Mouse (Mus musculus): Measurements from ENCODE around the gene Hsf5. TPM values are rescaled to one million over a fixed set of nuclear protein-coding genes. Genes with fewer than 3 reads are reported as not detected.

Hsf5 gene
- polyA plus RNA-seq, 1 experiment from 2014 or later = 0.27 TPM

- Histone ChIP-seq H3K9me3 (ENCODE audit: control insufficient read depth, low read length) (no peaks in the 10 kb centered on the region), H3K4me2 (ENCODE audit: low read depth, severe bottlenecking) (no peak overlapping the region), H3K27me3 (ENCODE audit: control insufficient read depth, insufficient read depth, low read length) (peaks cover 14% of the 10 kb centered on the region), H3K36me3 (ENCODE audit: control insufficient read depth, insufficient read depth, low read length) (no peaks in the 10 kb centered on the region), H3K27ac (replicated peaks; ENCODE audit: low read depth, low read length) (no peak overlapping the region), H3K4me1 (ENCODE audit: control insufficient read depth, insufficient read depth, low read length) (no peaks in the 10 kb centered on the region), H3K4me3 (ENCODE audit: low read depth, low read length) (no peak overlapping the region), H3K9ac (ENCODE audit: low read length) (no peak overlapping the region)
- WGBS = 78% methylated on average over 2 of the region's 2 CpGs
- DNase-seq (ENCODE audit: low spot score) (no peak), ATAC-seq (ENCODE audit: insufficient number of reproducible peaks, low FRiP score, low TSS enrichment, low read depth) (no peak)
Observed at GRCm38 (mm10) chr11:87665658-87666057, 48.7 kb downstream of the Hsf5 start.

- H3K4me2 ChIP-seq (ENCODE audit: low read depth, severe bottlenecking) = no peak overlapping the region
- H3K9ac ChIP-seq (ENCODE audit: low read length) = no peak overlapping the region
- no peaks in the 10 kb centered on the region for H3K4me1 ChIP-seq (ENCODE audit: control insufficient read depth, insufficient read depth, low read length)
- DNase-seq (ENCODE audit: low spot score) (no peak), ATAC-seq (ENCODE audit: insufficient number of reproducible peaks, low FRiP score, low TSS enrichment, low read depth) (no peak)
- no peaks in the 10 kb centered on the region for H3K9me3 ChIP-seq (ENCODE audit: control insufficient read depth, low read length)
- no peaks in the 10 kb centered on the region for H3K36me3 ChIP-seq (ENCODE audit: control insufficient read depth, insufficient read depth, low read length)
- 74% methylated on average over 12 of the region's 12 CpGs for WGBS
- H3K27ac ChIP-seq (replicated peaks; ENCODE audit: low read depth, low read length) = no peak overlapping the region
- H3K27me3 ChIP-seq (ENCODE audit: control insufficient read depth, insufficient read depth, low read length) = peaks cover 14% of the 10 kb centered on the region
- no peak overlapping the region for H3K4me3 ChIP-seq (ENCODE audit: low read depth, low read length)
Observed at GRCm38 (mm10) chr11:87666256-87667035, 49.5 kb downstream of the Hsf5 start.

GRCm38 (mm10) chr11:87667107-87668090 lies 50.4 kb downstream of the Hsf5 start:
- no peak for ATAC-seq (ENCODE audit: insufficient number of reproducible peaks, low FRiP score, low TSS enrichment, low read depth)
- Histone ChIP-seq H3K4me3 (ENCODE audit: low read depth, low read length) (no peak overlapping the region), H3K36me3 (ENCODE audit: control insufficient read depth, insufficient read depth, low read length) (no peaks in the 10 kb centered on the region), H3K4me1 (ENCODE audit: control insufficient read depth, insufficient read depth, low read length) (no peaks in the 10 kb centered on the region), H3K27me3 (ENCODE audit: control insufficient read depth, insufficient read depth, low read length) (peaks cover 14% of the 10 kb centered on the region), H3K9me3 (ENCODE audit: control insufficient read depth, low read length) (no peaks in the 10 kb centered on the region), H3K4me2 (ENCODE audit: low read depth, severe bottlenecking) (no peak overlapping the region), H3K9ac (ENCODE audit: low read length) (no peak overlapping the region), H3K27ac (replicated peaks; ENCODE audit: low read depth, low read length) (no peak overlapping the region)
- no peak for DNase-seq (ENCODE audit: low spot score)
- WGBS = 75% methylated on average over 4 of the region's 4 CpGs

GRCm38 (mm10) chr11:87673282-87673681 lies 56.3 kb downstream of the Hsf5 start:
- no peak for DNase-seq (ENCODE audit: low spot score)
- WGBS = 98% methylated on average over 1 of the region's 1 CpGs

GRCm38 (mm10) chr11:87675606-87676005 lies 58.6 kb downstream of the Hsf5 start:
- H3K9ac ChIP-seq (ENCODE audit: low read length) = no peak overlapping the region

More at GRCm38 (mm10) chr11:87673282-87673681, 56.3 kb downstream of the Hsf5 start:
- ATAC-seq (ENCODE audit: insufficient number of reproducible peaks, low FRiP score, low TSS enrichment, low read depth) = no peak
- H3K27me3 ChIP-seq (ENCODE audit: control insufficient read depth, insufficient read depth, low read length) = no peaks in the 10 kb centered on the region
- H3K9me3 ChIP-seq (ENCODE audit: control insufficient read depth, low read length) = no peaks in the 10 kb centered on the region
- H3K9ac ChIP-seq (ENCODE audit: low read length) = no peak overlapping the region
- H3K4me3 ChIP-seq (ENCODE audit: low read depth, low read length) = no peak overlapping the region
- no peaks in the 10 kb centered on the region for H3K36me3 ChIP-seq (ENCODE audit: control insufficient read depth, insufficient read depth, low read length)
- no peak overlapping the region for H3K4me2 ChIP-seq (ENCODE audit: low read depth, severe bottlenecking)
- H3K27ac ChIP-seq (replicated peaks; ENCODE audit: low read depth, low read length) = no peak overlapping the region
- H3K4me1 ChIP-seq (ENCODE audit: control insufficient read depth, insufficient read depth, low read length) = no peaks in the 10 kb centered on the region

GRCm38 (mm10) chr11:87677756-87678155 lies 60.8 kb downstream of the Hsf5 start:
- no peaks in the 10 kb centered on the region for H3K4me1 ChIP-seq (ENCODE audit: control insufficient read depth, insufficient read depth, low read length)
- no peaks in the 10 kb centered on the region for H3K27me3 ChIP-seq (ENCODE audit: control insufficient read depth, insufficient read depth, low read length)
- no peak for DNase-seq (ENCODE audit: low spot score)
- no peak for ATAC-seq (ENCODE audit: insufficient number of reproducible peaks, low FRiP score, low TSS enrichment, low read depth)
- H3K4me2 ChIP-seq (ENCODE audit: low read depth, severe bottlenecking) = no peak overlapping the region
- WGBS = 67% methylated on average over 5 of the region's 5 CpGs
- no peak overlapping the region for H3K4me3 ChIP-seq (ENCODE audit: low read depth, low read length)
- H3K27ac ChIP-seq (replicated peaks; ENCODE audit: low read depth, low read length) = no peak overlapping the region
- H3K9ac ChIP-seq (ENCODE audit: low read length) = no peak overlapping the region
- no peaks in the 10 kb centered on the region for H3K36me3 ChIP-seq (ENCODE audit: control insufficient read depth, insufficient read depth, low read length)
- H3K9me3 ChIP-seq (ENCODE audit: control insufficient read depth, low read length) = no peaks in the 10 kb centered on the region

More at GRCm38 (mm10) chr11:87675606-87676005, 58.6 kb downstream of the Hsf5 start:
- H3K4me1 ChIP-seq (ENCODE audit: control insufficient read depth, insufficient read depth, low read length) = no peaks in the 10 kb centered on the region
- H3K27ac ChIP-seq (replicated peaks; ENCODE audit: low read depth, low read length) = no peak overlapping the region
- no peak overlapping the region for H3K4me3 ChIP-seq (ENCODE audit: low read depth, low read length)
- ATAC-seq (ENCODE audit: insufficient number of reproducible peaks, low FRiP score, low TSS enrichment, low read depth) (no peak), DNase-seq (ENCODE audit: low spot score) (no peak)
- no peaks in the 10 kb centered on the region for H3K36me3 ChIP-seq (ENCODE audit: control insufficient read depth, insufficient read depth, low read length)
- H3K27me3 ChIP-seq (ENCODE audit: control insufficient read depth, insufficient read depth, low read length) = no peaks in the 10 kb centered on the region
- H3K9me3 ChIP-seq (ENCODE audit: control insufficient read depth, low read length) = no peaks in the 10 kb centered on the region
- WGBS = 91% methylated on average over 6 of the region's 6 CpGs
- H3K4me2 ChIP-seq (ENCODE audit: low read depth, severe bottlenecking) = no peak overlapping the region

GRCm38 (mm10) chr11:87678545-87678944 lies 61.6 kb downstream of the Hsf5 start:
- no peak overlapping the region for H3K4me3 ChIP-seq (ENCODE audit: low read depth, low read length)
- no peak overlapping the region for H3K4me2 ChIP-seq (ENCODE audit: low read depth, severe bottlenecking)
- WGBS = 78% methylated on average over 4 of the region's 4 CpGs
- DNase-seq (ENCODE audit: low spot score) (no peak), ATAC-seq (ENCODE audit: insufficient number of reproducible peaks, low FRiP score, low TSS enrichment, low read depth) (no peak)
- no peaks in the 10 kb centered on the region for H3K9me3 ChIP-seq (ENCODE audit: control insufficient read depth, low read length)
- H3K9ac ChIP-seq (ENCODE audit: low read length) = no peak overlapping the region
- no peaks in the 10 kb centered on the region for H3K4me1 ChIP-seq (ENCODE audit: control insufficient read depth, insufficient read depth, low read length)
- no peak overlapping the region for H3K27ac ChIP-seq (replicated peaks; ENCODE audit: low read depth, low read length)
- H3K36me3 ChIP-seq (ENCODE audit: control insufficient read depth, insufficient read depth, low read length) = no peaks in the 10 kb centered on the region
- H3K27me3 ChIP-seq (ENCODE audit: control insufficient read depth, insufficient read depth, low read length) = no peaks in the 10 kb centered on the region

- ATAC-seq (ENCODE audit: insufficient number of reproducible peaks, low FRiP score, low TSS enrichment, low read depth) = no peak
- Histone ChIP-seq H3K4me3 (ENCODE audit: low read depth, low read length) (no peak overlapping the region), H3K36me3 (ENCODE audit: control insufficient read depth, insufficient read depth, low read length) (no peaks in the 10 kb centered on the region), H3K4me1 (ENCODE audit: control insufficient read depth, insufficient read depth, low read length) (no peaks in the 10 kb centered on the region), H3K27ac (replicated peaks; ENCODE audit: low read depth, low read length) (no peak overlapping the region), H3K9me3 (ENCODE audit: control insufficient read depth, low read length) (no peaks in the 10 kb centered on the region), H3K27me3 (ENCODE audit: control insufficient read depth, insufficient read depth, low read length) (no peaks in the 10 kb centered on the region), H3K4me2 (ENCODE audit: low read depth, severe bottlenecking) (no peak overlapping the region), H3K9ac (ENCODE audit: low read length) (no peak overlapping the region)
- no peak for DNase-seq (ENCODE audit: low spot score)
- 90% methylated on average over 7 of the region's 7 CpGs for WGBS
Observed at GRCm38 (mm10) chr11:87678976-87679375, 62.0 kb downstream of the Hsf5 start.

Measured in limb, embryonic 11.5 days (tissue).